17 mouse cellular contexts compared by ENCODE assay signal in genomic region chr13:16574069-16574468, GRCm38 (mm10).
DNase-seq lines count a peak whose midpoint lies in the region; ATAC-seq and TF ChIP-seq lines count a peak whose summit lies in the region.
"Had no signal": no experiment of that assay in that cellular context is flagged by ENCODE, and none has a peak within 500 bp of the region (broad histone marks: within the 10 kb centered on the region; RNA-seq: fewer than 3 reads in every experiment).

No protein-coding gene starts in this region.

- no peak for TF ChIP-seq RAD21 in MEL (IDR thresholded peaks at IDR 0.05; ENCODE audit: low read depth, low read length)

- H3K4me3 ChIP-seq in MEL (ENCODE audit: control insufficient read depth in 1 of 2, insufficient read depth in 1 of 2, low read depth in 2 of 2, low read length in 2 of 2) = no peak overlapping the region
- H3K4me3 ChIP-seq in liver, embryonic 15.5 days (replicated peaks) = no peak overlapping the region
- H3K4me3 ChIP-seq in intestine, embryonic 16.5 days (ENCODE audit: low read length) = no peak overlapping the region
- H3K4me3 ChIP-seq: embryonic facial prominence, embryonic 13.5 days; stomach, embryonic 15.5 days had no signal

- H3K4me1 ChIP-seq in MEL (ENCODE audit: control insufficient read depth in 1 of 2, insufficient read depth in 2 of 2, low read length in 2 of 2) = no peaks in the 10 kb centered on the region
- H3K4me1 ChIP-seq in liver, embryonic 15.5 days (replicated peaks) = no peaks in the 10 kb centered on the region
- no peaks in the 10 kb centered on the region for H3K4me1 ChIP-seq in intestine, embryonic 16.5 days (ENCODE audit: control insufficient read depth, insufficient read depth, low read length)
- H3K4me1 ChIP-seq: embryonic facial prominence, embryonic 13.5 days; stomach, embryonic 15.5 days had no signal

- H3K9me3 ChIP-seq in MEL (replicated peaks; ENCODE audit: insufficient read depth, low read length) = no peaks in the 10 kb centered on the region
- no peaks in the 10 kb centered on the region for H3K9me3 ChIP-seq in liver, embryonic 15.5 days (replicated peaks)
- no peaks in the 10 kb centered on the region for H3K9me3 ChIP-seq in intestine, embryonic 16.5 days (ENCODE audit: control insufficient read depth, low read length)
- H3K9me3 ChIP-seq: embryonic facial prominence, embryonic 13.5 days; stomach, embryonic 15.5 days had no signal

- H3K79me2 ChIP-seq in MEL (ENCODE audit: control insufficient read depth, insufficient read depth, low read length, poor library complexity) = no peaks in the 10 kb centered on the region

- H3K36me3 ChIP-seq in MEL (ENCODE audit: control insufficient read depth in 1 of 2, insufficient read depth in 2 of 2, low read length in 2 of 2) = no peaks in the 10 kb centered on the region
- H3K36me3 ChIP-seq in liver, embryonic 15.5 days (replicated peaks) = no peaks in the 10 kb centered on the region
- H3K36me3 ChIP-seq in intestine, embryonic 16.5 days (ENCODE audit: control insufficient read depth, insufficient read depth, low read length) = no peaks in the 10 kb centered on the region
- H3K36me3 ChIP-seq: embryonic facial prominence, embryonic 13.5 days; stomach, embryonic 15.5 days had no signal

- TF ChIP-seq CTCF in MEL (IDR thresholded peaks at IDR 0.05 in 2 of 3, conservative IDR thresholded peaks at IDR 0.05 in 1 of 3; ENCODE audit: control insufficient read depth in 1 of 3, insufficient read depth in 1 of 3, low read depth in 2 of 3, low read length in 3 of 3, poor library complexity in 1 of 3, severe bottlenecking in 1 of 3) = no peak

- H3K27ac ChIP-seq in MEL (ENCODE audit: control insufficient read depth, low read depth, low read length) = no peak overlapping the region
- H3K27ac ChIP-seq in liver, embryonic 15.5 days (replicated peaks) = no peak overlapping the region
- no peak overlapping the region for H3K27ac ChIP-seq in intestine, embryonic 16.5 days (ENCODE audit: low read length)
- H3K27ac ChIP-seq: embryonic facial prominence, embryonic 13.5 days; stomach, embryonic 15.5 days had no signal

- DNase-seq in cerebellum, postnatal 10 days = peak; percentile 62 to 72
- DNase-seq in cerebellum, adult 11-12 months = no peak
- peak; percentile 2 for DNase-seq in MEL (ENCODE audit: low read depth, low spot score)
- peak; percentile 7 to 12 for DNase-seq in layer of hippocampus, postnatal 36 days
- DNase-seq in gastrocnemius, adult 18-20 months (ENCODE audit: low spot score) = no peak
- DNase-seq in adrenal gland, postnatal 4 days (ENCODE audit: low spot score in 2 of 2) = no peak
- DNase-seq: heart, adult 11 months; heart, postnatal 4 days; kidney, postnatal 4 days; lung, embryonic 14.5 days; thymus, postnatal 36 days had no signal

- peak; percentile 61; the same call in 1 of the 2 replicates for ATAC-seq in liver, embryonic 15.5 days (ENCODE audit: insufficient read depth)
- ATAC-seq in intestine, embryonic 16.5 days = no peak
- ATAC-seq: forebrain, embryonic 14.5 days; intestine, postnatal 0 days had no signal

- 14% methylated on average over 4 of the region's 4 CpGs for WGBS in liver, embryonic 15.5 days (ENCODE audit: insufficient replicate concordance)
- 34% methylated on average over 4 of the region's 4 CpGs for WGBS in intestine, embryonic 16.5 days

- no peak overlapping the region for H3K9ac ChIP-seq in MEL (ENCODE audit: control insufficient read depth, low read depth, low read length, poor library complexity, severe bottlenecking)
- H3K9ac ChIP-seq in liver, embryonic 15.5 days = no peak overlapping the region
- no peak overlapping the region for H3K9ac ChIP-seq in intestine, embryonic 16.5 days (ENCODE audit: low read depth, low read length)
- H3K9ac ChIP-seq: embryonic facial prominence, embryonic 13.5 days; lung, embryonic 14.5 days; stomach, embryonic 15.5 days had no signal

- no peaks in the 10 kb centered on the region for H3K27me3 ChIP-seq in MEL (ENCODE audit: control insufficient read depth in 1 of 2, insufficient read depth in 2 of 2, low read length in 2 of 2)
- no peaks in the 10 kb centered on the region for H3K27me3 ChIP-seq in liver, embryonic 15.5 days
- H3K27me3 ChIP-seq in intestine, embryonic 16.5 days (replicated peaks; ENCODE audit: control insufficient read depth, insufficient read depth, low read length) = no peaks in the 10 kb centered on the region
- H3K27me3 ChIP-seq: embryonic facial prominence, embryonic 13.5 days; stomach, embryonic 15.5 days had no signal

- no peak for TF ChIP-seq EP300 in MEL (IDR thresholded peaks at IDR 0.05; ENCODE audit: low read depth in 1 of 2, low read length in 2 of 2)

- no peak overlapping the region for H3K4me2 ChIP-seq in liver, embryonic 15.5 days
- no peak overlapping the region for H3K4me2 ChIP-seq in intestine, embryonic 16.5 days (ENCODE audit: low read depth, low read length)
- H3K4me2 ChIP-seq: embryonic facial prominence, embryonic 13.5 days; lung, embryonic 14.5 days; stomach, embryonic 15.5 days had no signal

- TF ChIP-seq POLR2A in MEL (IDR thresholded peaks at IDR 0.05; ENCODE audit: control insufficient read depth in 1 of 2, insufficient read depth in 1 of 2, low read depth in 1 of 2, low read length in 2 of 2, poor library complexity in 1 of 2) = no peak

TF ChIP-seq in MEL, 35 proteins besides CTCF, POLR2A, EP300 and RAD21:
- TF ChIP-seq NELFE (IDR thresholded peaks at IDR 0.05; ENCODE audit: low read depth, low read length) = no peak
- TF ChIP-seq ELF1 (IDR thresholded peaks at IDR 0.05; ENCODE audit: low read depth, low read length) = no peak
- TF ChIP-seq ZMIZ1 (IDR thresholded peaks at IDR 0.05; ENCODE audit: low read depth, low read length) = no peak
- no peak for TF ChIP-seq TAL1 (IDR thresholded peaks at IDR 0.05; ENCODE audit: low read length)
- TF ChIP-seq ZC3H11A (IDR thresholded peaks at IDR 0.05; ENCODE audit: low read depth, low read length) = no peak
- TF ChIP-seq BHLHE40 (IDR thresholded peaks at IDR 0.05; ENCODE audit: borderline replicate concordance, low read depth, low read length) = no peak
- TF ChIP-seq POLR2AphosphoS2 (IDR thresholded peaks at IDR 0.05; ENCODE audit: low read length) = no peak
- TF ChIP-seq MYB (IDR thresholded peaks at IDR 0.05; ENCODE audit: low read depth, low read length) = no peak
- no peak for TF ChIP-seq SIN3A (IDR thresholded peaks at IDR 0.05; ENCODE audit: low read length)
TF ChIP-seq in MEL: peak in this region for 0.

Comparison
In these comparisons a context has a peak if more than half of its experiments do, and no peak if none do; other contexts are left out.
1. DNase-seq: peak in cerebellum, postnatal 10 days (2 of 2), MEL (single experiment) and layer of hippocampus, postnatal 36 days (2 of 2); none in cerebellum, adult 11-12 months (single experiment), gastrocnemius, adult 18-20 months (single experiment) and adrenal gland, postnatal 4 days (0 of 2).